Mouse (Mus musculus): ENCODE data around the gene Lsamp. TPM values are rescaled to one million over a fixed set of nuclear protein-coding genes. Genes with fewer than 3 reads are reported as not detected.

Gene Lsamp
- total RNA-seq, 1 experiment = not detected

DNA sequence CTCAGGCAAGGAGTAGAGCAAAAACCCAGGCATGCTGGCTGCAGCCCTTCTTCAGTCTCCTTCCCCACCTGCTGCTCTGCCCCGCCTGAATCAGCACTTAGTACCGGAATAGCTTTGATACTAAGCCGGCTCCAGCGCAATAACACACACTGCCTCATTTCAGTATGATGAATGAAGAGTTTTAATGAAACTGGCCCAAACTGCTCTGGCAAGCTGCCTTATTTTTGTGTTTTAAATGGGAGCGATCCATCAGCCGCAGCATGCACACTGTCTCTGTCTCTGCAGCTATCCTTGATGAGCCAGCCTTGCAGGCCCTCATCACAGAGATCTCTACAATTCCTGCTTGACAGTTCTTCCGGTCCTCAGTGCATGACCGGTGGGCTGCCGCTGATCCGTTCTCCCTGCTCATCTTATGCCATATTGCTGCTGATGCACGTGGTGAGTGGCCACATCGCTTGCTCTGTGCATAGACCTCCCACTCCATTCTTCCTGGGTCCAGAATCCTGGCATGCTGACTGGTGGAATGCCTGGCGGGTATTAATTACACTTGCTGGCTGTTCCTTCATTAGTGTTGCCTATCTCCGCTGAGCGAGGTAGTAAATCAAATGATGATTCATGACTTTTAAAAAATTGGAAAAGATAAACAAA, 479.4 kb downstream of the Lsamp start:
- no peak for DNase-seq (ENCODE audit: low read depth, low spot score)
- Histone ChIP-seq H3K9me3 (ENCODE audit: control insufficient read depth, insufficient read depth, low read depth, low read length) (no peaks in the 10 kb centered on the region), H3K4me3 (ENCODE audit: insufficient read depth in 1 of 2, low read depth in 1 of 2, low read length in 2 of 2, poor library complexity in 1 of 2, severe bottlenecking in 1 of 2) (no peak overlapping the region), H3K36me3 (ENCODE audit: control insufficient read depth, insufficient read depth, low read length, poor library complexity, severe bottlenecking) (no peaks in the 10 kb centered on the region), H3K9ac (ENCODE audit: insufficient read depth, low read depth, low read length, poor library complexity, severe bottlenecking) (no peak overlapping the region), H3K4me1 (ENCODE audit: control insufficient read depth in 2 of 2, insufficient read depth in 2 of 2, low read length in 2 of 2, poor library complexity in 1 of 2) (no peaks in the 10 kb centered on the region), H3K27ac (ENCODE audit: insufficient read depth, low read depth, low read length, poor library complexity, severe bottlenecking) (no peak overlapping the region)
- no peak for TF ChIP-seq ZC3H11A (IDR thresholded peaks at IDR 0.05; ENCODE audit: borderline replicate concordance, low read depth, low read length)
- in situ Hi-C loops (cut with MboI; ENCODE audit: low sequenced_read_pairs in 2 of 2, unreplicated experiment in 2 of 2) = no loop called here

DNA sequence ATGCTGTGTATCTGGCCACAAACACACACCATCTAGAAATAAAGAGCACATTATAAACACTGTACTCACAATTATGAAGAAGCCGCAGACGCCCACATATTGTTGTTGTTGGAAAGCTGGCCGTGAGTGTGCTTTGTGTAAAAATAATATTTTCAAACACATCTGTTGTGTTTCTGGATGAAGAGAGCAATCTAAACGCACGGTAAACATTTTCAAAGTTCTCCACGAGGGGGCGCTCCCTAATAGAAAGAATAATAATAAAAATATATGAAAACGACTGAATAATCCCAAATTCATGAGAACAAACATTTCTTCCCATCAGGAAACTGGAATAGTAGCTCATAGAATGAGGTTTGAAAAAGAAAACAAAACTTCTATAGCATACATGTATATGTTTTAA, 482.4 kb downstream of the Lsamp start:
- in situ Hi-C loops (cut with MboI; ENCODE audit: low sequenced_read_pairs in 2 of 2, unreplicated experiment in 2 of 2) = no loop called here
- H3K4me3 ChIP-seq (ENCODE audit: insufficient read depth in 1 of 2, low read depth in 1 of 2, low read length in 2 of 2, poor library complexity in 1 of 2, severe bottlenecking in 1 of 2) = no peak overlapping the region
- H3K36me3 ChIP-seq (ENCODE audit: control insufficient read depth, insufficient read depth, low read length, poor library complexity, severe bottlenecking) = no peaks in the 10 kb centered on the region
- H3K4me1 ChIP-seq (ENCODE audit: control insufficient read depth in 2 of 2, insufficient read depth in 2 of 2, low read length in 2 of 2, poor library complexity in 1 of 2) = no peaks in the 10 kb centered on the region
- no peak for TF ChIP-seq CHD2 (IDR thresholded peaks at IDR 0.05; ENCODE audit: low read depth, low read length)
- no peak for TF ChIP-seq MAFK (IDR thresholded peaks at IDR 0.05; ENCODE audit: insufficient read depth, low read depth, low read length)
- TF ChIP-seq ZNF384 (IDR thresholded peaks at IDR 0.05; ENCODE audit: low read depth, low read length) = no peak
- TF ChIP-seq ZC3H11A (IDR thresholded peaks at IDR 0.05; ENCODE audit: borderline replicate concordance, low read depth, low read length) = no peak
- no peak for TF ChIP-seq HCFC1 (IDR thresholded peaks at IDR 0.05; ENCODE audit: borderline replicate concordance, insufficient read depth, low read length)
- H3K27ac ChIP-seq (ENCODE audit: insufficient read depth, low read depth, low read length, poor library complexity, severe bottlenecking) = no peak overlapping the region
- no peaks in the 10 kb centered on the region for H3K9me3 ChIP-seq (ENCODE audit: control insufficient read depth, insufficient read depth, low read depth, low read length)
- no peak overlapping the region for H3K9ac ChIP-seq (ENCODE audit: insufficient read depth, low read depth, low read length, poor library complexity, severe bottlenecking)
- no peak for DNase-seq (ENCODE audit: low read depth, low spot score)

DNA sequence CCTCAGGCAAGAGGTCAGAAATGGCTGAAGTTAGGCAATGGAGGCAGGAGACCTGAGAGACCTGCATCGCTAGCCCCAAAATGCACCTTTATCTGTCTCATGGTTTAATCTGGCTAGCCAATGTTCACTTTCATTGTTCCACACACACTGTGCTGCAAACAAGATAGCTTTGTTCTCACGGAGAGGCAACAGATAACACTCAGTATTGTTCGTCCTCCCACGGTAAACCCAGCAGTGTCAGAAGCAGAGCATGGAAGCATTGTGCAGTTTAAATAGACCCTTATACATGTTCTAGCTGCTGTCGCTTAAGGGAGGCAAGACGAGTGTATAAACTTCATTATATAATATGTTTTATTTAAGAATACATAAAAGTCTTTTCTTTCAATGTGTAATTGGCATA, 486.8 kb downstream of the Lsamp start:
- DNase-seq (ENCODE audit: low read depth, low spot score) = no peak
- Histone ChIP-seq H3K27ac (ENCODE audit: insufficient read depth, low read depth, low read length, poor library complexity, severe bottlenecking) (no peak overlapping the region), H3K9me3 (ENCODE audit: control insufficient read depth, insufficient read depth, low read depth, low read length) (no peaks in the 10 kb centered on the region), H3K36me3 (ENCODE audit: control insufficient read depth, insufficient read depth, low read length, poor library complexity, severe bottlenecking) (no peaks in the 10 kb centered on the region), H3K9ac (ENCODE audit: insufficient read depth, low read depth, low read length, poor library complexity, severe bottlenecking) (no peak overlapping the region), H3K4me3 (ENCODE audit: insufficient read depth in 1 of 2, low read depth in 1 of 2, low read length in 2 of 2, poor library complexity in 1 of 2, severe bottlenecking in 1 of 2) (no peak overlapping the region), H3K4me1 (ENCODE audit: control insufficient read depth in 2 of 2, insufficient read depth in 2 of 2, low read length in 2 of 2, poor library complexity in 1 of 2) (no peaks in the 10 kb centered on the region)
- in situ Hi-C loops (cut with MboI; ENCODE audit: low sequenced_read_pairs in 2 of 2, unreplicated experiment in 2 of 2) = no loop called here
- TF ChIP-seq ZNF384 (IDR thresholded peaks at IDR 0.05; ENCODE audit: low read depth, low read length) (no peak), MAFK (IDR thresholded peaks at IDR 0.05; ENCODE audit: insufficient read depth, low read depth, low read length) (no peak), HCFC1 (IDR thresholded peaks at IDR 0.05; ENCODE audit: borderline replicate concordance, insufficient read depth, low read length) (no peak), CHD2 (IDR thresholded peaks at IDR 0.05; ENCODE audit: low read depth, low read length) (no peak), ZC3H11A (IDR thresholded peaks at IDR 0.05; ENCODE audit: borderline replicate concordance, low read depth, low read length) (no peak)

DNA sequence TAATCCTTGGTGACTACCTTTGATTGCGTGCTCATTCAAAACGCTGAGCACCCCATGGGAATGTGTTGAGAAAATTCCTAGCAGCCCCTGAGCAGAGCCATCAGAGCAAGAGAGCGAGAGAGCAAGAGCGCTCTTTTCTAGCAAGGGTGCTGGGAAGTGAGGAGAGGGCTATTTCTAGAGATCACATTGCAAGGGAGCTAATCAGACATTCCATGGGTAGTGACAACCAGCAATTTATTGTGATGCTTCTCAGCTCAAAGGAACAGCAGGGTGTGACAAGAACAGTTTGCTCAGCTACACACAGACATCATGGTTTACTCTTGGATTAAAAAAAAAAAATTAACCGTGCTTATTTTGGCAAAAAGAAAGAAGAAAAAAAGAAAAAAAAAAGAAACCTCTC, 487.8 kb downstream of the Lsamp start:
- Histone ChIP-seq H3K9ac (ENCODE audit: insufficient read depth, low read depth, low read length, poor library complexity, severe bottlenecking) (no peak overlapping the region), H3K9me3 (ENCODE audit: control insufficient read depth, insufficient read depth, low read depth, low read length) (no peaks in the 10 kb centered on the region), H3K27ac (ENCODE audit: insufficient read depth, low read depth, low read length, poor library complexity, severe bottlenecking) (no peak overlapping the region), H3K36me3 (ENCODE audit: control insufficient read depth, insufficient read depth, low read length, poor library complexity, severe bottlenecking) (no peaks in the 10 kb centered on the region), H3K4me1 (ENCODE audit: control insufficient read depth in 2 of 2, insufficient read depth in 2 of 2, low read length in 2 of 2, poor library complexity in 1 of 2) (no peaks in the 10 kb centered on the region), H3K4me3 (ENCODE audit: insufficient read depth in 1 of 2, low read depth in 1 of 2, low read length in 2 of 2, poor library complexity in 1 of 2, severe bottlenecking in 1 of 2) (no peak overlapping the region)
- no peak for DNase-seq (ENCODE audit: low read depth, low spot score)
- TF ChIP-seq MAFK (IDR thresholded peaks at IDR 0.05; ENCODE audit: insufficient read depth, low read depth, low read length) = no peak
- no peak for TF ChIP-seq ZNF384 (IDR thresholded peaks at IDR 0.05; ENCODE audit: low read depth, low read length)
- TF ChIP-seq ZC3H11A (IDR thresholded peaks at IDR 0.05; ENCODE audit: borderline replicate concordance, low read depth, low read length) = no peak
- TF ChIP-seq HCFC1 (IDR thresholded peaks at IDR 0.05; ENCODE audit: borderline replicate concordance, insufficient read depth, low read length) = no peak
- no peak for TF ChIP-seq CHD2 (IDR thresholded peaks at IDR 0.05; ENCODE audit: low read depth, low read length)
- in situ Hi-C loops (cut with MboI; ENCODE audit: low sequenced_read_pairs in 2 of 2, unreplicated experiment in 2 of 2) = no loop called here

DNA sequence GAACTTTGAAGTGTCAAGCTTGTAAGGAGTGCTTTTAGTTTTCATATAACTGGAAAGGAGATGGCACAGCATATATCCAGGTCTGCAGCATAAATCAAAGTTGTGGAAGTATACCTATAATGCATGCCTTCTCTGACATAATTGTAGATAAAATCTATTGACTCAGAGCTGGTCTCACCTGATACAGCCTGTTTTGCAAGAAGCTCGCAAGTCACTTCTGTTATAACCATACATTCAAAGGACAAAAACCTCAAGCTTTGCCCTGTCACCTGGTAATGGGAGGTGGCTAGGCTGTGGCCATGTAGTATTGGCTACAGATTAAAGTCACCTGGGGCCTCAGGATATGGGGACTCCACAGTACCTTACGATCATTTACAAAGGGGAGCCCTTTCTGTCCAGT, 507.4 kb downstream of the Lsamp start:
- H3K9ac ChIP-seq (ENCODE audit: insufficient read depth, low read depth, low read length, poor library complexity, severe bottlenecking) = no peak overlapping the region
- DNase-seq (ENCODE audit: low read depth, low spot score) = no peak
- no peaks in the 10 kb centered on the region for H3K9me3 ChIP-seq (ENCODE audit: control insufficient read depth, insufficient read depth, low read depth, low read length)
- in situ Hi-C loops (cut with MboI; ENCODE audit: low sequenced_read_pairs in 2 of 2, unreplicated experiment in 2 of 2) = no loop called here
- H3K27ac ChIP-seq (ENCODE audit: insufficient read depth, low read depth, low read length, poor library complexity, severe bottlenecking) = no peak overlapping the region
- TF ChIP-seq HCFC1 (IDR thresholded peaks at IDR 0.05; ENCODE audit: borderline replicate concordance, insufficient read depth, low read length) = no peak
- TF ChIP-seq MAFK (IDR thresholded peaks at IDR 0.05; ENCODE audit: insufficient read depth, low read depth, low read length) = no peak
- no peak for TF ChIP-seq ZNF384 (IDR thresholded peaks at IDR 0.05; ENCODE audit: low read depth, low read length)
- TF ChIP-seq CHD2 (IDR thresholded peaks at IDR 0.05; ENCODE audit: low read depth, low read length) = no peak
- no peak for TF ChIP-seq ZC3H11A (IDR thresholded peaks at IDR 0.05; ENCODE audit: borderline replicate concordance, low read depth, low read length)
- H3K4me3 ChIP-seq (ENCODE audit: insufficient read depth in 1 of 2, low read depth in 1 of 2, low read length in 2 of 2, poor library complexity in 1 of 2, severe bottlenecking in 1 of 2) = no peak overlapping the region
- H3K4me1 ChIP-seq (ENCODE audit: control insufficient read depth in 2 of 2, insufficient read depth in 2 of 2, low read length in 2 of 2, poor library complexity in 1 of 2) = no peaks in the 10 kb centered on the region
- H3K36me3 ChIP-seq (ENCODE audit: control insufficient read depth, insufficient read depth, low read length, poor library complexity, severe bottlenecking) = no peaks in the 10 kb centered on the region
